Mouse (Mus musculus) embryo, embryonic 11 days (tissue): ENCODE results near the gene Drd5.

Source experiments
- DNase-seq: peaks from one replicate; pipeline ENCODE4 v3.0.0-alpha.2; 2015

Drd5 gene

DNA sequence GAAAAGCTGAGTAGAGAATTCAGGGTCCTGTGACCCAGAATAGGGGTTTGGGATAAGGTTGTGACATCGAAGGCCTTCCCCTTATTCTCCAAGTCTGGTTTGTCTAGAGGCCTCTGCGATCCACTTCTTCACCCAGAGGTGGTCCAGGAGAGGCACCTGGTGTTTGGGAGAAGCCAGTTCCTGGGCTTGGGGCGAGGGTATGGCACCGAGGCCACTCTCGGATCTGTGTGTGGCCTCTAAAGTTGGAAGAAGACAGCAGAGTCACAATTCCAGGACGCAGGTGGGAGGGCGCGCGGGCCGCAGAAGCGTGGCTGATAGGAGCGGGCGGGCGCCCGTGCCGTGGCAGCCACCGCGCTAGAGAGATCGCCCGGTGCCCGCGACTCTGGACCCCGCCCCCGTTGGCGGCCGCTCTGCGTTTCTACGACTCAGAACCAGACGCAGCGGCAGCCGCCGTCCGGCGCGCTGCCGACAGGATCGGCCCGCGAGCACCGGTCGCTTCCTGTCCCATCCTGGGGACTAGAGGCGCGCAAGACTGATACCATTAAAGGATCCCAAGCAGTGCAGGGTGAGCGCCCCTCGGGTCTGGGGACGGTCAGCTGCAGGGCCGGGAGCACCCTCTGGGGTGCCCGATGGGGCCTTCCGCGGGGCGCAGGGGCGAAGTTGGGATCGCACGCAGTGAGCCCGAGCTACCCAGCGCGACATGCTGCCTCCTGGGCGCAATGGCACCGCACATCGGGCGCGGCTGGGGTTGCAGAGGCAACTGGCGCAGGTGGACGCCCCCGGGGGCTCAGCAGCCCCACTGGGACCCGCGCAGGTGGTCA is at the start of gene Drd5:
Gene Drd5, plus strand, starts transcription at position 402 of the 821 bp plus-strand sequence.
- peak; percentile 54 for DNase-seq

- no peak for DNase-seq
Measured at GRCm38 (mm10) chr5:38270942-38271341, 48.2 kb upstream of the Drd5 start.

GRCm38 (mm10) chr5:38273831-38274230 is 45.3 kb upstream of the Drd5 start:
- no peak for DNase-seq

GRCm38 (mm10) chr5:38275771-38276170 is 43.4 kb upstream of the Drd5 start, which contains the start of gene Otop1:
Gene Otop1, plus strand, starts transcription at chr5:38275972.
- no peak for DNase-seq

DNA sequence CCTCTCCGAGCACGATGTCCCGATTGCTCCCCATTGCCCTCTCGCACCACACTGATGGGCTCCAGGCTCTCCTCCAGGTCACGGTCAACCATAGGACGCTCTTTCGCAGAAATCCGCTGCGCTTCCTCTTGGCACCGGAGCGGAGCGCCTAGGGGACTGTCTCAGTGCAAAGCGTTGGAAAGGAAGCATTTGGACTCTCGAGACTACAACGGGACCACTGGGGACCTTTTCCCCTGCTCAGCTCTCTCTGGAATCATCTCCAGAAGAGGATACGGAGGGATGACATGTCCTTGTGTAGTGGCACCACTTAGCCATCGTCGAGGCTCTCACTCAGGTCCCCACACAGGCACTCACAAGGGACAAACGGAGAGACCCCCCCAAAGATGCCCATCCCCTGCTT is 42.7 kb upstream of the Drd5 start:
- peak; percentile 23 for DNase-seq

- peak; percentile 39 for DNase-seq
Measured at GRCm38 (mm10) chr5:38277098-38277866, 41.9 kb upstream of the Drd5 start.

GRCm38 (mm10) chr5:38277936-38278600 is 41.1 kb upstream of the Drd5 start:
- peak; percentile 14 for DNase-seq

DNA sequence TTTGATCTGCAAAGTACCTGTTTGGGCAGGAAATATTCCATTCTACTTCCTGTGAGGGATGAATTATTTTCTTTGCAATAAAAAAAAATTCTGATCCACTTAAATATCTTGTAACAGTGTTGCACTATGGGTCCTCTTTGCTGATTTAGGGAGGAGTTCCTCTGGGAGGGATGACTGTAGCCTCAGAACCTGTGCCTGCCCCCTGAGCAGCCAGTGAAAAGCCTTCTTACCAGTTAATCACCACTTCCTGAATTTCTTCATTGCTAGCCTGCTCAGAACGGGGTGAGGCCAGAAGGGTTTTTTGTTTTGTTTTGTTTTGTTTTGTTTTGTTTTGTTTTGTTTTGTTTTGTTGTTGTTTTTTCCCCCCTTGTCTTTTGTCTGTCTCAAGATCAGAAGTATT is 39.1 kb upstream of the Drd5 start:
- DNase-seq, result no peak

DNA sequence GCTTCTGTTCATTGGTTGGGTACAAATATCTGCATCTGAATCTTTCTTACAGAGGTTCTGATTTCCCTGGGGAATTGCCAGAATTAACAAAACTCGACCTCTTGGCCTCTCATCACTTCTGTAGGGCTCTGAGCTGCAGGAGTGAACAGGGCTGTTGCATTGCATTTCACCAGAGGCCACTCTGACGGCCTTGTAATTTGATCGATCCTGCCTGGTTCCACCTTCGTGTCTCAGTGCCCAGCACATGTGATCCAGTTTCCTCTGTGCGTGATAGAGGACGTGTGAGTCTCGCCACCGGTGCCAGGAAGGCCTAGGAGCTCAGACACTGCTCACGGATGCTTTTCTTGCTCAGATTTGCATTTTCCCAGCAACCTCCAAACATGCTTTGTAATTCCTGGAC is 33.4 kb upstream of the Drd5 start:
- DNase-seq, result peak; percentile 33

GRCm38 (mm10) chr5:38288476-38288875 is 30.7 kb upstream of the Drd5 start:
- no peak for DNase-seq

DNA sequence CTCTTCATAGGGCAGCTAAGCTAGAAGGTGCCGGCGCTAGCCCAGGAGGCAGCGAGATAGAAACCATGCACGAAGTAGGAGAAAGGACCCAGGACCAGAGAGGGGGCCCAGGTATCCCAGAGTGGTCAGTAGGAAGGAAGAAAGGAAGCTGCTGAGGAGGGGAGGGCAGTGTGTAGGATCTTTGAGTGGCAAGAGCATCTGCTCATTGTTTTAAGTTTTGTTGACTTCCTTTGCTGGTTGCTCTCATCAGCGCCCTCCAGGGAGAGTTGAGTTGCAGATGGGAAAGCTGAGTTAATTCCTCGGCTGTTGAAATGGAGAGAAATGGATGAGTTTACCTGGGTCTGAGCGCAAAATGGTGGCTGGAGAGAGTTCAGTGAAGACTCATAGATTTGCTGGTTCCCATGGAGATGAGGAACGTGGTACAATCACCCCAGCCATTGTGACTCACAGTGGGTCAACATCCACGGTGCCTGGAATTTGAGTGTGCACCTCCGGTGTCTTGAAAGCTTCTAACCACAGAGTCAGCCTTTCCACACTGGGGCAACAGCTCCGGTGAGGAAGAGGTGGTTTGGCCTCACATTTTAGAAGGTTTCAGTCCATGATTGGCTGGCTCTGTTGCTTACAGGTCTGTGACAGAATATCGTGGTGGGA is 17.3 kb upstream of the Drd5 start:
- DNase-seq, result no peak

GRCm38 (mm10) chr5:38302651-38303050 is 16.5 kb upstream of the Drd5 start:
- DNase-seq, result no peak

DNA sequence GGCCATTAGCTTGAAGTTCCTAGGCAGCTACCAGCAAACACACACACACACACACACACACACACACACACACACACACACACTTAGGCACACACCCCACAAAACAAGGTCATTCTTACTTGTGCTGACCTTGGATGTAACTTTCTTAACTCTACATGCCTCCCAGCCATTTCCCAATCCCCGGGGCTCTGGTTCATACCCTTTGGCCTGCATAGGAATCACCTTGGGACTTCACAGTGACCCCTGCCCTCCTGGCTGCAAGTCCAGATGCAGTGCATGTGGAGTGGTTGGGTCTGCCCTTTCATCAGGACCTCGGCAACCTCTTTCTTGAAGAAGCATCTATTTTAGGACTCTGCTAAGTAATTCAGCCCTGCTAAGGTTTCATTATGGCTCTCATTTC is 13.9 kb upstream of the Drd5 start:
- no peak for DNase-seq

DNA sequence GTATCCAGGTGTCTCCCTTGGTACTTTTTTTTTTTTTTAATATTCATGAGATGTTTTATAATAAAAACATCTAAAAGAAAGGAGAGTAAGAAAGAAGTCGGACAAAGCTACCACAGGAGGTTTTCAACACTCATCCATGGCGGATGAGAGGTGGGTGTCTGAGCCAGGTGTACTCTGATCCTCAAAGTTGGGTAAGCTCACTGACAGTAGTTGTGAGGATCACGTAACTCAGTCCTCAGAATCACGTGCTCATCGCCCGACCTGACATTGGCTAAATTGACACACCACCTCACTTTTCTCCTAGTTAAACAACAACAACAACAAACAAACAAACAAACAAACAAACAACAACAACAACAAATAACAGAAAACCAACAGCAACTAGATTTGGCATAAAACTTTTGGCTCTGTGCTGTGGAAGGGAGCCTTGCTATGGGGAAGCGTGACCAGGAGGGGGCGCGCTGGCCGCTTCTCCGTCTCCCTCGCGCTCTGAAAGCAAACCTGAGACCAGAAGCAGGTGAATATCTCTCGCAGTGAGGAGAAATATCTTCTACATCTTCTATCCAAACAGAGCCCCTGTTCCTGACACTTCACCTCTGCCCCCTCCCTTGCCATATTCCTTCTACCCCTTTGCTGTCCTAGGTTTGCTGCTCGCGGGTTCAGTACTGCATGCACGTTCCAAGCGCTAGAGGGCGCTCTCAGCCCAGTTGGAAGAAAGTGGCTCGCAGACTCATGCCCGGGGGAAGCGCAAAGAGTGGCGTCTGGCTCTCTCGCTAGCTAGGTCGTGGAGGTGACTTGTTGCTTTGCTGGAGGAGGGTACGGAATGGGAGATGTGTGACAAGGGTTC is 11.7 kb upstream of the Drd5 start:
- peak; percentile 94 for DNase-seq

DNA sequence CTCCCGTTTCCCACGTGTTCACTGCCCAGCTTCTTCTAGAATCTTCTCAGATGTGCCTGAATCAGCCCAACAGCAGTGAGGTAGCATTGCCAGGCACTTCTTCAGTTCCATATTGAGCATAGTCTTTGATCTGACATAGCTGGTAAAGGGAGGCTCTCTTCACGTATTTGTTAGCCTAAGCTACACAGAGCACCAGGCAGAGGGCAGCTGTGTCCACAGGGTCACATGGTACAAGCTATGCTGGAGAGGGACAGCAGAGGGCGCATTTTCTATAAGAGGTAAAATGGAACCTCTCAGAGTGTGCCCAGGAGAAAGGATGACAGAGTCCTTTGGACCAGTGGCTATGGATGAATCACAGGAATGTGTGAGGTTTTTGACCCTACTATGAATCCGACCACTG is 10.3 kb upstream of the Drd5 start:
- peak; percentile 76 for DNase-seq

DNA sequence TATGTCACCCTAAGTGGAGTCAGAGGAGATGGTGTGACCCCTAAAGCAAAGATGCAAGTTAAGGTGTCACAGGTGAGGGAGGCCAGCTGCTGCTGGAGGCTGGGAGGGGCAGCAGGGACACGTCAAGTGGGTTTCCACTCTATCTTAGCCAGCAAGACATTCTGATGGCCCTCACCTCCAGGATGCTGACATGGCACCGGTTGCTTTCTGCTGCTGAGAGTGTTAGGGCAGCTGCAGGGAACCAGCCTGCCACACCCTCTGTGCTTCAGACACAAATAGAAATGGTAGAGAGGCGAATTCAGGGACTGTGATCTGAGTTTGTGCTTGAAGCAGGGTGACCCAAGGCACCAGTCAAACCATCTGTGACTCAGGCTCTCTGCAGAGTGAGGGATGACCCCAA is 9.4 kb upstream of the Drd5 start:
- DNase-seq, result no peak

- no peak for DNase-seq
Measured at GRCm38 (mm10) chr5:38333381-38333780, 14.2 kb downstream of the Drd5 start.

DNA sequence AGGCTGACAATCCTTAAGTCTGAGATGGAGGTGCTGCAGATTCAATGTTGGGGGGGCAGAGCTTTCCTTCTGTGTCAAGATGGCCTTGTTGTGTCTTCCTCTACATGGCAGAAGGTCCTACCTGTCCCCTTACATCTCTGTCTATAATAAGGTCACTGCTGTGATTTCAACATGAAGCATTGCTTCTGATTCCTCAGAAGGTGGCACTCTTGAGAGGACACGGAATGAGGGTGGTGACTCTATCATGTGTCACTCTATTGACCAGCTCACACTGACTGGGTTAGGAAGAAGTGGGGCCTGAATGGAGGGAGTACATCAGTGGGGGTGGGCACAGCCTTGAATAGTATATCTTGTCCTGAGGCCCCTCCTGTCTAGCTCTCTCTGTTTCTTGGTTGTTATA is 15.4 kb downstream of the Drd5 start:
- DNase-seq, result no peak

DNA sequence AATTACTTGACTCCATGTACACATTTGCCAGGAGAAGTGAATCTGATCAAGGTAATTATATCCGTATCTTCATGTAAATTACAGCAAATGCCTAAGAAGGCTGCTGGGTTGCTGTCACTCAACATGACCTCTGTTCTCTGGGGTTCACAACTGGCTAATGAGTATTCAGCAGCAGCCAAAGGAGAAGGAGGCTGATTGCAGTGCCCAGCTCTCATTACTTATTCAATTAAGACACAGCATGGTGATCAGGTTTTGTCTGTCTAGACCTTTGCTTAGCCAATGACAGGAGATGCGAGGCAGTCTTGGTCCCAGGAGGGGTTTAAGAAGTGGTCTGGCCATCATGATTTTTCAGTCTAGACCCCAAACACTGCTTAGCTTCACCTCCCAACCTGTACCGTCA is 23.9 kb downstream of the Drd5 start:
- DNase-seq, result no peak

- peak; percentile 53 for DNase-seq
Measured at GRCm38 (mm10) chr5:38346646-38347432, 27.7 kb downstream of the Drd5 start.

DNA sequence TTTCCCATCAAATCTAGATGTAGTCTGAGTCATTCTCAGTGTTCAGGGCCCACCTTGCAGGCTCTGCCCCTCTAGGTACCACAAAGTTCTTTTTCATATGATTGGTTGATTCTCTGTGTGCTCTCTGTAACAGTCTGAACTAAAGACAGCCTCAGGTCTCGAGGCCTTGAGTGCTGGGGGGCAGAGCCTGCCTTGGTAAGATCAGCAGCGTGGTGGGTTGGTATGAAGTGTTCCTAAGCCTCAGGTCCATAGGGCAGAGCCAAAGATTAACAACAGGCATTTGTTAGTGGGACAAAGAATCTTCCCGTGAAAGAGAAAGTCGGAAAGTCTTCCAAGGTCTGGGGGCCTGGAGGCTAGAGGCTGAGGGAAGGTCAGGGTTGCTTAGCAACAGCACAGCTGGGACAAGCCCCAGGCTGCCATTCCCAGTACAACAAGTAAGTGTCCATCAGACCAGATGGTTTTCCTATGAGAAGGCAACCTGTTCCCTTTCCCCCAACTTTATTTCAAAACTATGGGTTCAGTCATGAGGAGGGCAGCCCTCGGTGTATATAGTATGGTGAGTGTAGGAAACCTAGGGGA is 31.3 kb downstream of the Drd5 start:
- DNase-seq, result peak; percentile 68
